Mouse (Mus musculus) telencephalon, adult 2 months (tissue): Measurements from ENCODE around the gene Olfr104-ps.

Experiments used
- DNase-seq: peaks from one replicate; pipeline ENCODE4 v3.0.0-alpha.2; 2011; ENCODE audit warnings: low read depth, low spot score

Olfr104-ps gene

DNA sequence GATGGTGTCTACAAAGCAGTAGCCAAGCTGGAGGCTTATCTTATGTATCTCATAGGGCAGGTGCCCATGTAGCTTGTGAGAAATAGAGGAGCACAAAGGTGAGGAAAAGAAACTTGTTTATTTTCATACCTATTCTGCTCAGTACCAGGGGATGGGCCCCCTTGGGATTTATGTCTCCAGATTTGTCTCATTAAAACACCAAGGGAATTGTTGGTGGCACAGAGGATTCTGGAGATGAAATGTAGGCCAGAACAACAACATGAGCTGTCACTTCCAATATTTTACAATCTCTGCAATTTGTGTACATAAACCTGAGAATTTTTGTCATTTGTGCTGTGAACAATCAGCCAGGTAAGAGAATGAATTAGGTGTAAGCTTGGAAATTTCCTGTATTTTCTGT is at the start of gene Olfr104-ps:
Gene Olfr104-ps (plus strand): TSS at position 301 of the 400 bp plus-strand sequence.
- no peak for DNase-seq

GRCm38 (mm10) chr17:37310146-37310699 is 49.2 kb upstream of the Olfr104-ps start:
- DNase-seq = no peak

GRCm38 (mm10) chr17:37316954-37317353 is 42.4 kb upstream of the Olfr104-ps start, which contains the start of gene Olfr102:
Gene Olfr102 (minus strand): TSS chr17:37317054.
- no peak for DNase-seq

- no peak for DNase-seq
Measured at GRCm38 (mm10) chr17:37339598-37339997, 19.8 kb upstream of the Olfr104-ps start, which contains the start of gene Olfr103. Gene Olfr103 (minus strand): TSS chr17:37339698.

DNA sequence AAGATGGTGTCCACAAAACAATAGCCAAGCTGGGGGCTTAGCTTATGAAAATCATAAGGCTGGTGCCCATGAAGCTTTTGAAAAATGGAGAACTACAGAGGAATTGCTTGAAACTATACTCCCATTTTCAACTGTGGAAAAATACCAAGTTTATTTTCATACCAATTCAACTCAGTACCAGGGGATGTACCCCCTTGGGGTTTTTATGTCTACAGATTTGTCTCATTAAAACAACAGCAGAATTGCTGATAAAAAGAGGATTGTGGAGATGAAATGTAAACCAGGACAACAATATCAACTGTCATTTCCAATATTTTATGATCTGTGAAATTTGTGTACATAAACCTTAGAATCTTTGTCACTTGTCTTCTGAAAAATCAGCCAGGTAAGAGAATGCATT is 19.4 kb downstream of the Olfr104-ps start, which contains the start of gene Olfr105-ps:
Gene Olfr105-ps (plus strand): TSS at position 301 of the 400 bp plus-strand sequence.
- no peak for DNase-seq

DNA sequence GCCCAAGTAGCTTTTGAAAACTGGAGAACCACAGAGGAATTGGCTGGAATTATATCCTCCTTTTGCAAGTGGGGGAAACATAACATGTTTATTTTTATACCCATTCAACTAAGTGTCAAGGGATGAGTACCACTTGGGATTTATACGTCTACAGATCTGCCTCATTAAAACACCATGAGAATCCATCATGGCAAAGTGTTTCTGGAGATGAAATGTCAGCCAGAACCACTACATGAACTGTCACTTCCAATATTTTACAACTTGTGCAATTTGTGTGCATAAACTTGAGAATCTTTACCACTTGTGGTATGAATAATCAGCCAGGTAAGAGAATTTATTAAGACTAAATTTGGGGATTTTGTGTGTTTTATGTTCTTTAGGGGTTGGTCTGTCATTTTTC is 30.7 kb downstream of the Olfr104-ps start, which contains the start of gene Olfr106-ps:
Gene Olfr106-ps (plus strand): TSS at position 301 of the 400 bp plus-strand sequence.
- DNase-seq = no peak

- no peak for DNase-seq
Measured at GRCm38 (mm10) chr17:37398926-37399325, 39.5 kb downstream of the Olfr104-ps start, which contains the start of gene Olfr107. Gene Olfr107 (plus strand): TSS chr17:37399226.

DNA sequence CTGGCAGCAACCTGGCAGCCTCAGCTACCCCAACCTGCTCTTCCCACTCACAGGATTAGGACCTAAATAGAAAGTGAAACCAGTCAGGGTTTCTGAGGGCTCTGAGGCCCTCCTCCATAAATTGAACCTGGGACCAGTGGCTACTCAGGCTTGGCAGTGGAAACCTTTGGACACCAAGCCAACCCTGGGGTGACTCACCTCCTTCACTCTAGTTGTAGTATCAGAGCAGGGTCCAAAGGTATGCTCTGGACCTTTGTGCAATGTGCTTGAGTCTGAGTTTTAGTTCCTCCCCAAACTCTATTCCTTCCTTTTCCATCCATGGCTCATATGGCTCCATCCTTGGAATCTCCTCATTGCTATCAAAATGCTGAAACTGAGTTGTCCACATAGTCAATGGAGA is 54.0 kb downstream of the Olfr104-ps start:
- DNase-seq = no peak
